Mouse (Mus musculus): Measurements from ENCODE around the gene Csnk2a1. TPM values are rescaled to one million over a fixed set of nuclear protein-coding genes. Genes with fewer than 3 reads are reported as not detected.
"Not testable (repeated sequence)": the region's sequence is repeated elsewhere in the genome, so short reads cannot be mapped to it uniquely, and the experiment has no call there.

Csnk2a1 gene
- polyA plus RNA-seq, 1 experiment, result 47.5 TPM

- Histone ChIP-seq H3K4me2 (ENCODE audit: low read depth) (no peak overlapping the region), H3K27me3 (ENCODE audit: control insufficient read depth, insufficient read depth, insufficient read length) (peaks cover 33% of the 10 kb centered on the region), H3K36me3 (ENCODE audit: control insufficient read depth, insufficient read depth) (no peaks in the 10 kb centered on the region), H3K4me3 (no peak overlapping the region), H3ac (ENCODE audit: control insufficient read depth, insufficient read length) (no peak overlapping the region), H3K79me2 (ENCODE audit: control insufficient read depth, insufficient read depth) (no peaks in the 10 kb centered on the region)
- TF ChIP-seq USF1 (IDR thresholded peaks at IDR 0.05; ENCODE audit: low read depth) (no peak), MYOG (IDR thresholded peaks at IDR 0.05; ENCODE audit: control insufficient read depth in 1 of 3, insufficient read depth in 1 of 3, insufficient read length in 2 of 3, low read depth in 2 of 3) (no peak), POLR2AphosphoS2 (IDR thresholded peaks at IDR 0.05; ENCODE audit: insufficient read length, low read depth) (no peak), SRF (IDR thresholded peaks at IDR 0.05; ENCODE audit: control insufficient read depth, insufficient read length, low read depth) (no peak), E2F4 (IDR thresholded peaks at IDR 0.05; ENCODE audit: insufficient read depth) (no peak), MAX (IDR thresholded peaks at IDR 0.05; ENCODE audit: low read depth) (no peak), TCF12 (IDR thresholded peaks at IDR 0.05; ENCODE audit: insufficient read depth, poor library complexity, severe bottlenecking) (no peak), TCF3 (IDR thresholded peaks at IDR 0.05; ENCODE audit: insufficient read length, low read depth) (no peak), REST (IDR thresholded peaks at IDR 0.05; ENCODE audit: insufficient read depth, insufficient read length) (no peak), CEBPB (IDR thresholded peaks at IDR 0.05; ENCODE audit: insufficient read depth, poor library complexity, severe bottlenecking) (no peak), MYOD1 (IDR thresholded peaks at IDR 0.05; ENCODE audit: control insufficient read depth in 1 of 3, insufficient read length in 2 of 3, low read depth in 2 of 3) (no peak), POLR2A (IDR thresholded peaks at IDR 0.05; ENCODE audit: insufficient read length, low read depth) (no peak)
Observed at GRCm38 (mm10) chr2:152196896-152197295, 29.7 kb upstream of the Csnk2a1 start.

- Histone ChIP-seq H3K4me2 (ENCODE audit: low read depth) (no peak overlapping the region), H3K79me2 (ENCODE audit: control insufficient read depth, insufficient read depth) (no peaks in the 10 kb centered on the region), H3ac (ENCODE audit: control insufficient read depth, insufficient read length) (no peak overlapping the region), H3K4me3 (no peak overlapping the region), H3K36me3 (ENCODE audit: control insufficient read depth, insufficient read depth) (no peaks in the 10 kb centered on the region), H3K27me3 (ENCODE audit: control insufficient read depth, insufficient read depth, insufficient read length) (peaks cover 31% of the 10 kb centered on the region)
- no peak for TF ChIP-seq CEBPB (IDR thresholded peaks at IDR 0.05; ENCODE audit: insufficient read depth, poor library complexity, severe bottlenecking)
- no peak for TF ChIP-seq USF1 (IDR thresholded peaks at IDR 0.05; ENCODE audit: low read depth)
- no peak for TF ChIP-seq SRF (IDR thresholded peaks at IDR 0.05; ENCODE audit: control insufficient read depth, insufficient read length, low read depth)
- no peak for TF ChIP-seq E2F4 (IDR thresholded peaks at IDR 0.05; ENCODE audit: insufficient read depth)
- TF ChIP-seq MYOD1 (IDR thresholded peaks at IDR 0.05; ENCODE audit: control insufficient read depth in 1 of 3, insufficient read length in 2 of 3, low read depth in 2 of 3), result no peak
- TF ChIP-seq POLR2AphosphoS2 (IDR thresholded peaks at IDR 0.05; ENCODE audit: insufficient read length, low read depth), result no peak
- no peak for TF ChIP-seq REST (IDR thresholded peaks at IDR 0.05; ENCODE audit: insufficient read depth, insufficient read length)
- no peak for TF ChIP-seq POLR2A (IDR thresholded peaks at IDR 0.05; ENCODE audit: insufficient read length, low read depth)
Observed at GRCm38 (mm10) chr2:152197301-152197712, 29.3 kb upstream of the Csnk2a1 start.

- H3K4me2 ChIP-seq (ENCODE audit: low read depth); H3K79me2 ChIP-seq (ENCODE audit: control insufficient read depth, insufficient read depth); H3K27me3 ChIP-seq (ENCODE audit: control insufficient read depth, insufficient read depth, insufficient read length); H3ac ChIP-seq (ENCODE audit: control insufficient read depth, insufficient read length); H3K4me3 ChIP-seq; H3K36me3 ChIP-seq (ENCODE audit: control insufficient read depth, insufficient read depth): not testable (repeated sequence)
Observed at GRCm38 (mm10) chr2:152206139-152206538, 20.5 kb upstream of the Csnk2a1 start.

DNA sequence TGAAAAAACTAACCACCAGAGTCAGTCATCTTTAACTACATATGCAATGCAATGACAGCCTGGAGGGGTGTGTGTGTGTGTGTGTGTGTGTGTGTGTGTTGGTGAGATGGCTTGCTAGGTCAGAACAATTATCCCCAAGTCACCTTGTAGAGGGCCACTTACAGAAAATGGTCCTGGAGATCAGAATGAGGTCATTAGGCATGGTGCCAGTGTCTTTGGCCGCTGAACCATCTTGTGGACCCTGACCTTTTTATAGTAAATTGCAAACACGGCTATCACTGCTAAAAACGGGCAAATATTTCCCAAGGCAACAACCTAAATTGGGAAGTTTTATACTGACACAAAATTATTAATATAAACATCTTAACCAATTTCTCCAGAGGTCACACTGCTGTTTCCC is 14.8 kb upstream of the Csnk2a1 start:
- Histone ChIP-seq H3K4me2 (ENCODE audit: low read depth) (no peak overlapping the region), H3K4me3 (no peak overlapping the region), H3K79me2 (ENCODE audit: control insufficient read depth, insufficient read depth) (no peaks in the 10 kb centered on the region), H3K27me3 (ENCODE audit: control insufficient read depth, insufficient read depth, insufficient read length) (no peaks in the 10 kb centered on the region), H3ac (ENCODE audit: control insufficient read depth, insufficient read length) (no peak overlapping the region), H3K36me3 (ENCODE audit: control insufficient read depth, insufficient read depth) (no peaks in the 10 kb centered on the region)
- TF ChIP-seq REST (IDR thresholded peaks at IDR 0.05; ENCODE audit: insufficient read depth, insufficient read length) (no peak), MYOG (IDR thresholded peaks at IDR 0.05; ENCODE audit: control insufficient read depth in 1 of 3, insufficient read depth in 1 of 3, insufficient read length in 2 of 3, low read depth in 2 of 3) (no peak), MYOD1 (IDR thresholded peaks at IDR 0.05; ENCODE audit: control insufficient read depth in 1 of 3, insufficient read length in 2 of 3, low read depth in 2 of 3) (no peak), TCF3 (IDR thresholded peaks at IDR 0.05; ENCODE audit: insufficient read length, low read depth) (no peak), USF1 (IDR thresholded peaks at IDR 0.05; ENCODE audit: low read depth) (no peak), E2F4 (IDR thresholded peaks at IDR 0.05; ENCODE audit: insufficient read depth) (no peak), POLR2AphosphoS2 (IDR thresholded peaks at IDR 0.05; ENCODE audit: insufficient read length, low read depth) (no peak), MAX (IDR thresholded peaks at IDR 0.05; ENCODE audit: low read depth) (no peak), SRF (IDR thresholded peaks at IDR 0.05; ENCODE audit: control insufficient read depth, insufficient read length, low read depth) (no peak), TCF12 (IDR thresholded peaks at IDR 0.05; ENCODE audit: insufficient read depth, poor library complexity, severe bottlenecking) (no peak), POLR2A (IDR thresholded peaks at IDR 0.05; ENCODE audit: insufficient read length, low read depth) (no peak), CEBPB (IDR thresholded peaks at IDR 0.05; ENCODE audit: insufficient read depth, poor library complexity, severe bottlenecking) (no peak)

DNA sequence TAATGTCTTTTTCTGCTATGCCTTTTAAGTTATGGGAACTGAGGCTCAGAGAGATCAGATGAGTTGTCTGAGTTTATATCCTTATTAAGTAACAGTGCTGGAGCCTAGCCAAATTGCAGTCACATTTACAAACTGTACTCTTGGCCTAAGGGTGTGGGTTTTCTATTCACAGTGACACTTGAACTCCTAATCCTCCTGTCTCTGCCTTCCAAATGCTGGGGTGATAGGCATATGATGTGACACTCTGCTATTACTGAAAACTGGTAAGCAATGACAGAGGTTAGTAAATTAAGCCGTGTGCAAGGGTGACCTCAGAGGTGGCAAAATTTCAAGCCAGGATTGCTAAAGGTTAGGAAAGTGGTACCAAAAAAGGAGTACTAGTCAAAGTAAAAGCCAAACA is 9.7 kb upstream of the Csnk2a1 start:
- Histone ChIP-seq H3K27me3 (ENCODE audit: control insufficient read depth, insufficient read depth, insufficient read length) (no peaks in the 10 kb centered on the region), H3K79me2 (ENCODE audit: control insufficient read depth, insufficient read depth) (no peaks in the 10 kb centered on the region), H3ac (ENCODE audit: control insufficient read depth, insufficient read length) (no peak overlapping the region), H3K4me3 (no peak overlapping the region), H3K36me3 (ENCODE audit: control insufficient read depth, insufficient read depth) (no peaks in the 10 kb centered on the region), H3K4me2 (ENCODE audit: low read depth) (no peak overlapping the region)
- TF ChIP-seq TCF12 (IDR thresholded peaks at IDR 0.05; ENCODE audit: insufficient read depth, poor library complexity, severe bottlenecking), result no peak
